Mouse (Mus musculus): ENCODE measurements around the gene Limk1.

GRCm38 (mm10) chr5:134614802-134615201 is 73.6 kb downstream of the Limk1 start, which contains the start of gene Lat2:
- no peak for TF ChIP-seq CTCF (IDR thresholded peaks at IDR 0.05; ENCODE audit: low read depth)
- no peak for TF ChIP-seq EP300 (IDR thresholded peaks at IDR 0.05; ENCODE audit: low read depth)
